Mouse (Mus musculus): ENCODE results near the gene Ccdc30.

DNA sequence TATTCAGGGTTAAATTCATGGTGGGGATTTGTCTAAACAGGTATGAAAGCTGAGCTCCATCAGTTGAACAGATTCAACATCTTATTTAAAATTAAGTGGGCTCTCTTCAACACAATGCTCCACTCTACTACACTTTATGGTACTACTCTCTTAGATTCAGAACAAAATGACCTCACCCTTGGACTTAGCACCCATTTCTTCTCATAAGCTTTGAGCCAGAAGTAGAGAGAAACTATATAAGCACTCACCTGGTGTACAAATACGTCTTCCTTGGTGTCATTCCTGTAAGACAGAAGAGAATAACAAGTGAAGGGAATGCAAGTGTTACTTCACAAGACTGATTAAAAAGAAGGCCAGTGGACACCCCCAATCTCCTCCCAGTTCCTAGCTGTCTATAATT lies 130.5 kb downstream of the Ccdc30 start:
- TF ChIP-seq CTCF (IDR thresholded peaks at IDR 0.05; ENCODE audit: low read depth) (no peak), EP300 (optimal IDR thresholded peaks at IDR 0.05) (no peak)

Data from stomach, postnatal 0 days (tissue).